Mouse (Mus musculus) neural tube, embryonic 11.5 days (tissue): ENCODE measurements around the gene Zfp963. TPM values are rescaled to one million over a fixed set of nuclear protein-coding genes. Genes with fewer than 3 reads are reported as not detected.
A peak's percentile ranks its signal among the peaks of the same experiment; 100 is the strongest.

ENCODE experiments used
- ATAC-seq: fragments of 200-750 bp; cut with Nextera tagmentation; 2 replicates; pipeline ENCODE4 v1.8.0; 2017; ENCODE audit warnings: moderate number of reproducible peaks, mild to moderate bottlenecking, moderate TSS enrichment, moderate library complexity; ENCODE audit not compliant: insufficient read depth, low FRiP score, low TSS enrichment
- DNase-seq: peaks from one replicate; pipeline ENCODE4 v3.0.0-alpha.2; 2015; ENCODE audit warnings: low spot score
- H3K27ac ChIP-seq: fragments of 300-500 bp; sonication (generic); 2 replicates; pipeline ENCODE4 v1.5.1; 2014; ENCODE audit warnings: low read depth, mild to moderate bottlenecking, low read length
- H3K27me3 ChIP-seq: fragments of 300-500 bp; sonication (generic); 2 replicates; pipeline ENCODE4 v1.6.1; 2014; ENCODE audit warnings: mild to moderate bottlenecking, low read length, mixed read lengths; ENCODE audit not compliant: control insufficient read depth, insufficient read depth
- H3K36me3 ChIP-seq: fragments of 300-500 bp; sonication (generic); 2 replicates; pipeline ENCODE4 v1.6.1; 2014; ENCODE audit warnings: mild to moderate bottlenecking, low read length, moderate library complexity, mixed read lengths; ENCODE audit not compliant: control insufficient read depth, insufficient read depth
- H3K4me1 ChIP-seq: fragments of 300-500 bp; sonication (generic); 2 replicates; pipeline ENCODE4 v1.6.1; 2014; ENCODE audit warnings: low read length, mixed read lengths; ENCODE audit not compliant: control insufficient read depth, insufficient read depth
- H3K4me2 ChIP-seq: fragments of 300-500 bp; sonication (generic); 2 replicates; pipeline ENCODE4 v1.6.1; 2014; ENCODE audit warnings: low read depth, mild to moderate bottlenecking, moderate library complexity
- H3K4me3 ChIP-seq: fragments of 300-500 bp; sonication (generic); 2 replicates; pipeline ENCODE4 v1.5.1; 2014; ENCODE audit warnings: low read depth, low read length
- H3K9ac ChIP-seq: fragments of 300-500 bp; sonication (generic); 2 replicates; pipeline ENCODE4 v1.6.1; 2014; ENCODE audit warnings: mild to moderate bottlenecking, low read length
- H3K9me3 ChIP-seq: fragments of 300-500 bp; sonication (generic); 2 replicates; pipeline ENCODE4 v1.6.1; 2016; ENCODE audit warnings: low read length; ENCODE audit not compliant: control insufficient read depth
- WGBS: fragments of 180-500 bp; shearing (Covaris S2); extraction: QIAGEN DNeasy Blood & Tissue Kit; methylation state at CpG from one replicate; pipeline ENCODE4 v1.1.7; 2014; 5-methylcytosine and 5-hydroxymethylcytosine counted together
- polyA plus RNA-seq: library from polyadenylated mRNA; unstranded; fragments of >200 nt; fragmentation: Nextera tagmentation; extraction: Ambion mirVana; gene quantifications from 2 replicates; pipeline ENCODE4 v1.2.1, GENCODE M21; 2014

Zfp963 gene
- polyA plus RNA-seq, 1 experiment from 2014 or later = 8.8 TPM

- no peak for ATAC-seq
- Histone ChIP-seq H3K9me3 (no peaks in the 10 kb centered on the region), H3K4me2 (no peak overlapping the region), H3K36me3 (peaks cover 16% of the 10 kb centered on the region), H3K4me1 (peaks cover 10% of the 10 kb centered on the region; the same call in 1 of the 2 replicates), H3K27ac (no peak overlapping the region), H3K9ac (no peak overlapping the region), H3K4me3 (no peak overlapping the region), H3K27me3 (no peaks in the 10 kb centered on the region)
- no peak for DNase-seq
- WGBS = 92% methylated on average over 9 of the region's 9 CpGs
Measured at GRCm38 (mm10) chr8:69771221-69771620, 21.5 kb upstream of the Zfp963 start.

GRCm38 (mm10) chr8:69761814-69762445 lies 12.2 kb upstream of the Zfp963 start:
- ATAC-seq = no peak
- no peaks in the 10 kb centered on the region for H3K27me3 ChIP-seq
- H3K9me3 ChIP-seq = no peaks in the 10 kb centered on the region
- 86% methylated on average over 4 of the region's 4 CpGs for WGBS
- peaks cover 31% of the 10 kb centered on the region for H3K36me3 ChIP-seq
- H3K4me2 ChIP-seq = no peak overlapping the region
- no peaks in the 10 kb centered on the region for H3K4me1 ChIP-seq
- no peak overlapping the region for H3K9ac ChIP-seq
- DNase-seq = no peak
- H3K27ac ChIP-seq = no peak overlapping the region
- H3K4me3 ChIP-seq = no peak overlapping the region

GRCm38 (mm10) chr8:69758316-69758715 lies 8.5 kb upstream of the Zfp963 start:
- DNase-seq (no peak), ATAC-seq (no peak)
- peaks cover 6% of the 10 kb centered on the region for H3K36me3 ChIP-seq
- no peaks in the 10 kb centered on the region for H3K9me3 ChIP-seq
- no peak overlapping the region for H3K27ac ChIP-seq
- H3K27me3 ChIP-seq = no peaks in the 10 kb centered on the region
- no peak overlapping the region for H3K9ac ChIP-seq
- H3K4me3 ChIP-seq = no peak overlapping the region
- no peaks in the 10 kb centered on the region for H3K4me1 ChIP-seq
- H3K4me2 ChIP-seq = no peak overlapping the region
- WGBS = 97% methylated on average over 5 of the region's 5 CpGs

DNA sequence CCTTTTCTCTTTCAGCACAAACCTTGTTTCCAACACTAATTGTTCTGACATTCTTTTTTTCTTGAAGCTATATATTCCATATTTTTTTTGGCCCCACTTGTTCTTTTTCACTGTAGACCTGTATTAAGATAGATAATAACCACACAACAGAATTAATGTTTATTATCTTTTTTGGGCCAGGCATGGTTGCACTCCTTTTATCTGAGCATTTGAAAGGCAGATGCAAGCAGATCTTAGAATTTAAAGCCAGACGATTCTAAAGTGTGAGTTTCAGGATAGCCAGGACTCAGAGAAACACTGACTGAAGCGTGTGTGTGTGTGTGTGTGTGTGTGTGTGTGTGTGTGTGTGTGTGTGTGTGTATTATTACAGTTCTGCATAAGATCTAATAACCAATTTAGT lies 2.7 kb upstream of the Zfp963 start:
- H3K27ac ChIP-seq = no peak overlapping the region
- 89% methylated on average over 2 of the region's 2 CpGs for WGBS
- peaks cover 3% of the 10 kb centered on the region for H3K4me1 ChIP-seq
- H3K4me2 ChIP-seq = no peak overlapping the region
- no peaks in the 10 kb centered on the region for H3K9me3 ChIP-seq
- H3K36me3 ChIP-seq = no peaks in the 10 kb centered on the region; the same call in 1 of the 2 replicates
- H3K4me3 ChIP-seq = no peak overlapping the region
- no peak overlapping the region for H3K9ac ChIP-seq
- ATAC-seq = no peak
- no peaks in the 10 kb centered on the region for H3K27me3 ChIP-seq
- no peak for DNase-seq

DNA sequence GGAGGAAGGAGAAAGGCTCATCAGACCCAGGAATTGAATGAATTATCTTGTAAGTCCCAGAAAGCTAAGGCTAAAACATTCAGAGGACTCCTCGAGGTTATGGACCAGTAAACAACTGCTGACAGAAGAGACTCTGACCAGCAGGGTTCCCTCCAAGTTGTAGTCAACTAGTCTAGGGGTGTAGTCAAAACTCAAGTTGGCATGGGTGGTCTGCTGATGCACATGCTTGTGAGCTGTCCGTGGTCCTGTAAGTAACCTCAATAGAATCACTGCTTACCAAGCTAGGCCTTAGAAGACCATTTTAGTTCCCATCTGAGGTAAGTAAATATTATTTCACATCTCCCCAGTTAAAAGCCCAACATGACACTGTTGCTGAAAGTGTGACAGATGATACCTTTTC lies 8.5 kb downstream of the Zfp963 start:
- ATAC-seq = no peak
- 89% methylated on average over 2 of the region's 2 CpGs for WGBS
- no peak for DNase-seq
- H3K4me3 ChIP-seq = no peak overlapping the region
- H3K36me3 ChIP-seq = no peaks in the 10 kb centered on the region; the same call in 1 of the 2 replicates
- no peak overlapping the region for H3K9ac ChIP-seq
- H3K4me1 ChIP-seq = no peaks in the 10 kb centered on the region
- H3K9me3 ChIP-seq = no peaks in the 10 kb centered on the region
- no peaks in the 10 kb centered on the region for H3K27me3 ChIP-seq
- H3K4me2 ChIP-seq = no peak overlapping the region
- no peak overlapping the region for H3K27ac ChIP-seq

- Histone ChIP-seq H3K36me3 (no peaks in the 10 kb centered on the region; the same call in 1 of the 2 replicates), H3K9ac (no peak overlapping the region), H3K4me2 (no peak overlapping the region), H3K4me1 (no peaks in the 10 kb centered on the region), H3K27me3 (no peaks in the 10 kb centered on the region), H3K9me3 (no peaks in the 10 kb centered on the region), H3K4me3 (no peak overlapping the region), H3K27ac (no peak overlapping the region)
- DNase-seq (no peak), ATAC-seq (no peak)
- 86% methylated on average over 6 of the region's 6 CpGs for WGBS
Measured at GRCm38 (mm10) chr8:69740763-69741162, 9.0 kb downstream of the Zfp963 start.

GRCm38 (mm10) chr8:69735495-69735894 lies 14.3 kb downstream of the Zfp963 start:
- Histone ChIP-seq H3K4me1 (no peaks in the 10 kb centered on the region), H3K27me3 (no peaks in the 10 kb centered on the region), H3K4me3 (no peak overlapping the region), H3K4me2 (no peak overlapping the region), H3K36me3 (no peaks in the 10 kb centered on the region), H3K9me3 (no peaks in the 10 kb centered on the region), H3K9ac (no peak overlapping the region), H3K27ac (no peak overlapping the region)
- no peak for DNase-seq
- ATAC-seq = no peak
- 81% methylated on average over 1 of the region's 1 CpGs for WGBS

DNA sequence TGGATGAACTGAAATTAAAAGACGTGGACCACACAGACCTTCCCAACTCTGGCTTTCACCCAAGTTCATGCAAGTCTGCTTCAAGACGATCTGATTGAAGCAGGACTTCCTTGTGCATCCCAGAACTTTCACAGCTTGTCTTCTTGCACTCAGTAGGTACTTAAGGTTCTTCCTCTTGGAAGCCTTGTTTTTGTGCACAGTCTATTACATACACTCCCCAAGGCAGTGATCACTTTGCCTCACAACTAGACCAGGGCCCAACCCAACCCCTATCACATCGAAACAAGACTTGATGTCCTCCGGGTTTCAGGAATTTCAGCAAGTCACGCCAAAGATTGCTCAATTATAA lies 32.6 kb downstream of the Zfp963 start:
- Histone ChIP-seq H3K9ac (0 out of 2 replicates have a peak overlapping the region, but pooled peaks have one; percentile 4), H3K4me2 (peak overlapping the region; percentile 48), H3K27me3 (no peaks in the 10 kb centered on the region), H3K27ac (no peak overlapping the region), H3K4me1 (peaks cover 5% of the 10 kb centered on the region; the same call in 1 of the 2 replicates), H3K36me3 (no peaks in the 10 kb centered on the region), H3K9me3 (no peaks in the 10 kb centered on the region), H3K4me3 (peak overlapping the region; percentile 82)
- ATAC-seq = peak; percentile 16
- no peak for DNase-seq
- WGBS = 50% methylated on average over 5 of the region's 5 CpGs
